Mouse (Mus musculus): ENCODE data around the gene Ildr2. TPM values are rescaled to one million over a fixed set of nuclear protein-coding genes. Genes with fewer than 3 reads are reported as not detected.

Gene Ildr2
- 0.08 TPM in 2 replicates for polyA plus RNA-seq (2015; fragmentation: Nextera tagmentation; extraction: Ambion mirVana)

DNA sequence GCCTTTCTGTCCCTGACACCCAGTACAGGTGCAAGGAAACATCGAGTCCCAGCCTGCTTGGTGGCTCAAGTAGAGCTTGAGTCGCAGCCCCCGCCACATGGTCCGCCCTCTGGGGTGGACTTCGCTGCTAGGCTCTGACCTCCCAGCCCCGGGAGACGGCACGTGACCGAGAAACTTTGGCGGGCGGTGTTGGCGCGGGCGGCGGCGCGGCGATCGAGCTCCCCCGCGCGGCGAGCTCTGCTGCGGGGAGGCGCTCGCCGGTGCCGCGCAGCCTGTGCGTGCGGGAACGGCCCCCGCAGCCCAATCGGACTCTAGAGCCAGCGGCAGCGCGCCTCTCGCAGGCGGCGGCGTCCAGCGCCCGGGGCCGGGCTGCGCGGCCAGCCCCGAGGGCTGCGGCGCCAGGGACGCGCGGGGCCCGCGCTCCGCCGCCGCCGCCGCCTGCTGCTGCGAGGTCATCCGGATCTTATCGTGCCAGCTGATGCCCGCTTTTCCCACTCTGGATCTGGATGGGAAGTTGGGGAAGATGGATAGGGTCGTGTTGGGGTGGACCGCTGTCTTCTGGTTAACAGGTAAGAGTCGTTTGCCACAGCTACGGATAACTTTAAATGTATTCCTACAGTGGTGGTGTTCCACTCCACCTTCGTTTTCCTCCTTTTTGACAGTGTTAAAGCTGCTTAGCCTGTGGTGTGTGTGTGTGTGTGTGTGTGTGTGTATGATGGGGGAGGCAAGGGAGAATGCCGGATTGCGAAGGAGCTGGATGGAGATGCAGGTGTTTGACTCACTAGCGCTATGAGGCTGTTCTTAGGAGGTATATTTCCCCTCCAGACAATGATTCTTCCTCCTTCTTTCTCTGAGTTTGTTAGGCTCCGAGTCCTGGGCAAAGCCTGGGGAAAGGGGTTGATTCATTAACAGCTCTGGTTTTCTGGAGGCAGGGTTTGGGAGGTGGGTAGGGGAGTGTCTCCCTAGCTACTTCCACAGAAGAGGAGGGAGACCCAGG is at the start of gene Ildr2:
Gene Ildr2 (plus strand): TSS at position 242 of the 997 bp plus-strand sequence.
- H3K4me3 ChIP-seq (replicated peaks): peak within 1 kb of the TSS; percentile 37
- H3K4me2 ChIP-seq: peak within 1 kb of the TSS; percentile 62
- no peak within 1 kb of the TSS for H3K9ac ChIP-seq
- WGBS (ENCODE audit: insufficient replicate concordance): 1% methylated on average over 72 of the region's 72 CpGs
- ATAC-seq (ENCODE audit: insufficient read depth): no peak
- H3K4me1 ChIP-seq (replicated peaks): no peaks in the 10 kb centered on the region
- H3K36me3 ChIP-seq (replicated peaks): no peaks in the 10 kb centered on the region
- H3K27ac ChIP-seq (replicated peaks): no peak within 1 kb of the TSS
- H3K27me3 ChIP-seq: peaks cover 56% of the 10 kb centered on the region
- no peaks in the 10 kb centered on the region for H3K9me3 ChIP-seq (replicated peaks)

DNA sequence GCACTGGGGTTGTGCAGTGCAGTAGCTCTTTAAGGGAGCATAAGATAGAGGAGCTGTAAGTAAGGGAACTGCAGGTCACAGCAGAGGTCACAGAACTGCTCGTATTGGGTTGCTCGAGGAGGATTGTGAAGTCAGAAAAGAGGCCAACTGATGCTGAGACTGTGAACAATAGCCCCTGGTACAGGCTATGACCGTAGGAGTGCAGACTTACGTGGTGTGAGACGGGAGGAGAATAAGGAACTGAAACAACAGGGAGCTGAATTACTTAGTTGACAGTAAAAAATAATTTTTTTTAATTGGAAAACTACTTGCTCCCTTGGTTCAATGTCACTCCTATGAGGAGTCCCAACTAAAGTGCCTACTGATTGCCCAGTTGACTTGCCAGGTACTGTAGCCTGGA is 49.8 kb upstream of the Ildr2 start:
- Histone ChIP-seq H3K4me3 (replicated peaks) (no peak overlapping the region), H3K27me3 (no peaks in the 10 kb centered on the region), H3K4me2 (no peak overlapping the region), H3K9me3 (replicated peaks) (no peaks in the 10 kb centered on the region), H3K27ac (replicated peaks) (no peak overlapping the region), H3K36me3 (replicated peaks) (no peaks in the 10 kb centered on the region), H3K9ac (no peak overlapping the region), H3K4me1 (replicated peaks) (no peaks in the 10 kb centered on the region)
- 45% methylated on average over 5 of the region's 5 CpGs for WGBS (ENCODE audit: insufficient replicate concordance)
- ATAC-seq (ENCODE audit: insufficient read depth): no peak

DNA sequence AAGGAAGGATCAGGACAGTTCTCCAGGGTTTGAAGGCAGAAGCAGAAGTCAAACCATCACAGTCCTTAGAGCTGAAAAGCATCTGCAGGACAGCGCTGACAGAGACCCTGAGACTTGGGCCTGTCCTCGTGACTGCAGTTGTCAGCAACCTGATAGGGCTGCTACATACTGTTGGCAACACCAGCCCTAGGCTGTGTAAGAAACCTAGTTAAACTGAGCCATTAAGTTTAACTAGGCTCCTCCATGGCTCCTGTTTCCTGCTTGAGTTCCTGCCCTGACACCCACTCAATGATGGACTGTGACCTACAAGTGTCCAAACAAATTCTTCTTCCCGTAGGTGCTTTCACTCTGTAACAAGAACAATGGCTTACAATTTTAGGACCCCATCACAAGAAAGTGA is 48.8 kb upstream of the Ildr2 start:
- Histone ChIP-seq H3K27me3 (no peaks in the 10 kb centered on the region), H3K4me2 (no peak overlapping the region), H3K4me1 (replicated peaks) (no peaks in the 10 kb centered on the region), H3K27ac (replicated peaks) (no peak overlapping the region), H3K9ac (no peak overlapping the region), H3K4me3 (replicated peaks) (no peak overlapping the region), H3K36me3 (replicated peaks) (no peaks in the 10 kb centered on the region), H3K9me3 (replicated peaks) (no peaks in the 10 kb centered on the region)
- 52% methylated on average over 3 of the region's 3 CpGs for WGBS (ENCODE audit: insufficient replicate concordance)
- no peak for ATAC-seq (ENCODE audit: insufficient read depth)

DNA sequence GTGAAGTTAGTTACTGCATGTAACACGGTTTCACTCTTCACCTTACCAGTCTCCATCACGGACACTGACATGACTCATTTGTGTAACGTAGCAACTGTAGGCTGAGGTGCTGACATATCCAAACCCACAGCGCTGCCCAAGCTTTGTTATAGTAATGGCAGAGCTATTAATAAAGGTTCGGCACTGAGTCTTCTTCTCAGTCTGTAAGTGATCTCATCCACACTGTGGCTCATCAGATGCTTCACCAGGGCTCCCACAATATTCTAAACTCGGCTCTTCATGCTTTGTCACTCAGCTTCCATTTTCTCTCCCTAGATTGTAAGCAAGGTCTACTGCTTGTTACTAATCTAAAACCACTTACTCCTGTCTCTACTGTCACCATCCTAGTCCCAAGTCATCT is 44.6 kb upstream of the Ildr2 start:
- Histone ChIP-seq H3K4me1 (replicated peaks) (no peaks in the 10 kb centered on the region), H3K27me3 (no peaks in the 10 kb centered on the region), H3K9me3 (replicated peaks) (no peaks in the 10 kb centered on the region), H3K4me3 (replicated peaks) (no peak overlapping the region), H3K4me2 (no peak overlapping the region), H3K36me3 (replicated peaks) (no peaks in the 10 kb centered on the region), H3K9ac (no peak overlapping the region), H3K27ac (replicated peaks) (no peak overlapping the region)
- WGBS (ENCODE audit: insufficient replicate concordance): 59% methylated on average over 6 of the region's 6 CpGs
- ATAC-seq (ENCODE audit: insufficient read depth): no peak

DNA sequence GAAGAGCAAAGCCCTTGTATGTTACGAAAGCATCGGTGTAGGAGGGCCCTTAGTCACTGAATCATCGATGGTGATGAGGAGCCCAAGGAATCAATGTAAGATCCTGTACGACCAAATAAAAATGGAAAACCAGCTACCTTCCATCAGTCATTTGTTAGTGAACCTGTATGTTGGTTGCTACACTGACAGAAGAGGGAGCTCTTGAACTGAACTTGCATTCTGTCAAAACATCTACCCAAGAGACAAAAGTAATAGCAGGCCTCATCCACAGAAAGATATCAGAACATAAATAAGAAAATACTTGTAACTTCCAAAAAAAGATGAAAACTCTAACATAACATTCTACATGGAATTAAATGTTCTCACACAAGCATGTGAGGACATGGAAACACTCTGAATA is 39.8 kb upstream of the Ildr2 start:
- Histone ChIP-seq H3K4me2 (no peak overlapping the region), H3K4me3 (replicated peaks) (no peak overlapping the region), H3K27me3 (no peaks in the 10 kb centered on the region), H3K4me1 (replicated peaks) (no peaks in the 10 kb centered on the region), H3K9ac (no peak overlapping the region), H3K36me3 (replicated peaks) (no peaks in the 10 kb centered on the region), H3K27ac (replicated peaks) (no peak overlapping the region), H3K9me3 (replicated peaks) (no peaks in the 10 kb centered on the region)
- 60% methylated on average over 4 of the region's 4 CpGs for WGBS (ENCODE audit: insufficient replicate concordance)
- no peak for ATAC-seq (ENCODE audit: insufficient read depth)

DNA sequence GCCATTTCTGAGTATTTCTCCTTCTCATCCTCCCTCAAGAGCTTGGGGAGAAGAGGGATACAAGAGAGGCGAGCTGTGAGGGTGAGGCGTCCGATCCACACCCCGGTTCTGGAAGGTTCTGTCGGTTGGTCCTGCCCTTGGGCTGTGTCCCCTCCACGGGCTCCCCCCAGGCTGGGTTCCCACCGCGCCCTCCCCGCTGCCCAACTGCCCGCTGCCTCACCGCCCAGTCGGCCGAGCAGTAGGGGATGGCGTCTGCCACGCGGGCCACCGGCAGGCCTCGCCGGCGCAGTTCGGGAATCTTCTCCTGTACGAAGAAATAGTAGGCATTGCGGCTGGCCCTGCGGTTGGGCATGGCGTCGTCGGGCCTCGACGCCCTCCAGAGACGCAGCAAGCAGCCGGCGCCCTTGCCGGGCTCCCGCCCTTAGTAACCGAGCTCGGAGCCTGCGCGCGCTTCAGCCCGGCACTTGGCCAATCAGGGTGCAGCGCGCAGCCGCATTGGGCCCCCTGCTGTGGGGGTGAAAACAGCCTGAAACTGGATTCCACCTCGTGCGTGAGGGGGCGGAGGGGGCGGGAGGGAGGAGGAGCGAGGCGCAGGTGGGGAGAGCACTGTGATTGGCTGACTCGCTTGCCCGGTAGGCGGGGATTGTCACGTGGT is 15.5 kb upstream of the Ildr2 start, which contains the start of gene Mael:
Gene Mael (minus strand): TSS at position 433 of the 655 bp plus-strand sequence.
- Histone ChIP-seq H3K4me1 (replicated peaks) (no peaks in the 10 kb centered on the region), H3K9ac (no peak within 1 kb of the TSS), H3K4me2 (no peak within 1 kb of the TSS), H3K36me3 (replicated peaks) (no peaks in the 10 kb centered on the region), H3K27me3 (no peaks in the 10 kb centered on the region), H3K9me3 (replicated peaks) (no peaks in the 10 kb centered on the region), H3K4me3 (replicated peaks) (no peak within 1 kb of the TSS), H3K27ac (replicated peaks) (no peak within 1 kb of the TSS)
- ATAC-seq (ENCODE audit: insufficient read depth): no peak
- WGBS (ENCODE audit: insufficient replicate concordance): 74% methylated on average over 53 of the region's 53 CpGs

DNA sequence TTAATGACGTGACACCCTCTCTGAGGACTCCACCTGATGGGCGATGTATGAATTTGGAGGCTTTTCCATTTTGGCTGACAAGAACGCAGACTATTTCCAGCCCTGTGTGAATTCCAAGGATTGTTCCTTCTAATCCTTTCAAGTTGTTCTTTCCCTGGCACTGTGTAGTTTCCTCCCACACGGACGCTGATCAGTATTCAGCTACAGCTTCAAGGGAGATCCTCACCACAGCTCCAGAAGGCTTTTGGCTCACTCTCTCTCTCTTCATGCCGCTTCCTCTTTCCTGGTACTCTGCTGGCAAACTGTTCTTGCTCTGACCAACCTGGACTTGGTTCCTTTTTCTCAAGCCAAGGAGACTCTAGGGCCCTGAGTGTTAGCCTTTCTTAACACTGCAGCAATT is 9.7 kb upstream of the Ildr2 start:
- 34% methylated on average over 6 of the region's 6 CpGs for WGBS (ENCODE audit: insufficient replicate concordance)
- Histone ChIP-seq H3K27ac (replicated peaks) (no peak overlapping the region), H3K4me2 (no peak overlapping the region), H3K27me3 (no peaks in the 10 kb centered on the region), H3K9ac (no peak overlapping the region), H3K9me3 (replicated peaks) (no peaks in the 10 kb centered on the region), H3K4me3 (replicated peaks) (no peak overlapping the region), H3K4me1 (replicated peaks) (no peaks in the 10 kb centered on the region), H3K36me3 (replicated peaks) (no peaks in the 10 kb centered on the region)
- ATAC-seq (ENCODE audit: insufficient read depth): no peak

DNA sequence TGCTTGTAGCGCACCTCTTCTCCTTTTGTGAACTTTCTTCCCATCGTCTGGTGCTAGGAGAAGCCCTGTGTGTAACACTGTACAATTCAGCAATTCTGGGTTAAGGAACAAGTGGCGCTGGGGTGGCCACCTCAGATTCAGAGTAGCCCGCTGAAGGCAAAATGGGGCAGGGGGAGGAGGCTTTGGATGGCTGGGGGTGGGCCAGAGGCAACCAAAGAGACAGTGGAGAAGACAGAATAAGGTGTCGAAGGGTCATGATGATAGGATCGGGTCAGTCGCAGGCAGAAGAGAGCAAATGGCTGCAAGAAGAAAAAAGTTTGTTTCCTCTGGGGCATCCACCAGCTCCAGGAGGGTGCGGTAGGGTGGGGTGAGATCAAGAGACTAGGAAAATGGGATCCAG is 1.2 kb downstream of the Ildr2 start:
- Histone ChIP-seq H3K36me3 (replicated peaks) (no peaks in the 10 kb centered on the region), H3K4me1 (replicated peaks) (no peaks in the 10 kb centered on the region), H3K4me2 (no peak overlapping the region), H3K4me3 (replicated peaks) (no peak overlapping the region), H3K27ac (replicated peaks) (no peak overlapping the region), H3K9ac (no peak overlapping the region), H3K27me3 (peaks cover 56% of the 10 kb centered on the region), H3K9me3 (replicated peaks) (no peaks in the 10 kb centered on the region)
- 35% methylated on average over 8 of the region's 8 CpGs for WGBS (ENCODE audit: insufficient replicate concordance)
- ATAC-seq (ENCODE audit: insufficient read depth): no peak

DNA sequence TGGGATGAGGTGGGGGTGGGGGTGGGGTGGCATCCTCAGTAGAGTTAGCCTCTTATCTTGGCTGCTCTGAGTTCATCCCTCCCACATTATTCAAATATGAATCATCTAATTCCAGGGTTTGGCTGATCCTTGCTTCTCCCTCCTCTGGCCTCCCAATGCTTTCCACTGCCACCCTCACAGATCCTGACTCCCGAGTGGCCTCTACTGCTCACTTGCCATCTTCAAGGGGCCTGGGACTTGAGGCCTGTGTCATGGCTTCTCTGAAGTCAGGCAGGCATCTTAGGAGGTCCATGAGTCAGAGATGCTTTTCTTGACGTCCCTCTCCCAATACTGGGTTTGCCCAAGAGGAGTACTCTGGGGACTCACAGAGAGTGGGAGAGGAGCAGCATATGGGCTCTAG is 1.7 kb downstream of the Ildr2 start:
- Histone ChIP-seq H3K4me1 (replicated peaks) (no peaks in the 10 kb centered on the region), H3K27ac (replicated peaks) (no peak overlapping the region), H3K36me3 (replicated peaks) (no peaks in the 10 kb centered on the region), H3K9ac (no peak overlapping the region), H3K27me3 (peaks cover 56% of the 10 kb centered on the region), H3K9me3 (replicated peaks) (no peaks in the 10 kb centered on the region), H3K4me2 (no peak overlapping the region), H3K4me3 (replicated peaks) (no peak overlapping the region)
- ATAC-seq (ENCODE audit: insufficient read depth): no peak
- WGBS (ENCODE audit: insufficient replicate concordance): 38% methylated on average over 2 of the region's 2 CpGs

DNA sequence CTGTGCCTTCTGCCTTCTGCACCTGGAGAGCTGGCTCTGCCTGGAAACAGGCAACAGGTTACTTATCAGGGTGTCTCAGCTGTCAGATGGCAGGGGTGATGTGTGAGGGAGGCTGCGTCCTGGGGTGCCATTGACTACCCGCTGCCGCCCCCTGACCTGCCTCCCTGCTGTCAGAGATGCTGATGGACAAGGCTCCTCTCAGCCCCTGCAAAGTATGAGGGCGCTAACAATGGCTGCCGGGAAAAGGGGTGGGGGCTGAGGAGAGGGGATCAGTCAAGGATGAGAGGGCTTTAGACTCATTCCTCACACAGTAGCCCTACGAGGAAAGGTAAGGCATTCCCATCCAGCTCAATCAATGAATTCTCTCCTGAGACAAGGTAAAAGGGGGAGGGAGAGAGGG is 2.4 kb downstream of the Ildr2 start:
- Histone ChIP-seq H3K27ac (replicated peaks) (no peak overlapping the region), H3K9me3 (replicated peaks) (no peaks in the 10 kb centered on the region), H3K4me3 (replicated peaks) (no peak overlapping the region), H3K4me1 (replicated peaks) (no peaks in the 10 kb centered on the region), H3K36me3 (replicated peaks) (no peaks in the 10 kb centered on the region), H3K27me3 (peaks cover 56% of the 10 kb centered on the region), H3K9ac (no peak overlapping the region), H3K4me2 (no peak overlapping the region)
- no peak for ATAC-seq (ENCODE audit: insufficient read depth)
- 21% methylated on average over 6 of the region's 6 CpGs for WGBS (ENCODE audit: insufficient replicate concordance)

DNA sequence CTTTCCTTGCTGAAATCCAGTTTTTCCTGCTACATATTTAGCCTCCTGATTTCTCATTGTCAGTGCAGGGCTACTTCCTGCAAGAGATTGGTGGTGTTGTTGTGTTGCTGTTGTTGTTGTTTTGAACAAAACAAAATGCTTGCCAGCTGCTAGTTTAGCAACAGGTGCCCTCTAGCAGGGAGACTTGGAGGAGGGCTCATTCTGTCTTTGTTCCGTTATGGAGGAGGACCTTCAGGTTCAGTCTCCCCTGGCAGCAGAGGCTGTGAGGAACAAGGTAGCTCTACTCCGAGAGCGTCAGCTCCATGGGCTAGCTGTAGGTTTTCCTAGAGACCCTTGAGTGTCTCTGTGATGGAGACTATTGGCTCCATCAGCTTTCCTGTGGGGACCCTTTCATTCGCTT is 3.0 kb downstream of the Ildr2 start:
- Histone ChIP-seq H3K4me3 (replicated peaks) (no peak overlapping the region), H3K9me3 (replicated peaks) (no peaks in the 10 kb centered on the region), H3K4me1 (replicated peaks) (no peaks in the 10 kb centered on the region), H3K27ac (replicated peaks) (no peak overlapping the region), H3K4me2 (no peak overlapping the region), H3K27me3 (peaks cover 52% of the 10 kb centered on the region), H3K9ac (no peak overlapping the region), H3K36me3 (replicated peaks) (no peaks in the 10 kb centered on the region)
- 54% methylated on average over 4 of the region's 4 CpGs for whole genome bisulfite sequencing (ENCODE audit: insufficient replicate concordance)
- no peak for ATAC-seq (ENCODE audit: insufficient read depth)
